Mouse (Mus musculus): ENCODE data around the gene Cdk2ap2.
"Not testable (repeated sequence)": the region's sequence is repeated elsewhere in the genome, so short reads cannot be mapped to it uniquely, and the experiment has no call there.

Cdk2ap2 gene

GRCm38 (mm10) chr19:4068242-4068641, 28.7 kb upstream of the Cdk2ap2 start:
- not testable (repeated sequence) for DNase-seq (ENCODE audit: low spot score)

- no peak for DNase-seq (ENCODE audit: low spot score)
Observed at GRCm38 (mm10) chr19:4068717-4069410, 28.1 kb upstream of the Cdk2ap2 start.

- no peak for DNase-seq (ENCODE audit: low spot score)
Observed at GRCm38 (mm10) chr19:4070311-4070710, 26.7 kb upstream of the Cdk2ap2 start.

- no peak for DNase-seq (ENCODE audit: low spot score)
Observed at GRCm38 (mm10) chr19:4070756-4071155, 26.2 kb upstream of the Cdk2ap2 start.

GRCm38 (mm10) chr19:4071406-4071805, 25.6 kb upstream of the Cdk2ap2 start:
- DNase-seq (ENCODE audit: low spot score): no peak

- DNase-seq (ENCODE audit: low spot score): no peak
Observed at GRCm38 (mm10) chr19:4072706-4073424, 24.1 kb upstream of the Cdk2ap2 start.

- no peak for DNase-seq (ENCODE audit: low spot score)
Observed at GRCm38 (mm10) chr19:4075531-4075930, 21.5 kb upstream of the Cdk2ap2 start.

- DNase-seq (ENCODE audit: low spot score): no peak
Observed at GRCm38 (mm10) chr19:4079594-4079993, 17.4 kb upstream of the Cdk2ap2 start.

- DNase-seq (ENCODE audit: low spot score): no peak
Observed at GRCm38 (mm10) chr19:4080511-4081009, 16.4 kb upstream of the Cdk2ap2 start.

GRCm38 (mm10) chr19:4081394-4081793, 15.6 kb upstream of the Cdk2ap2 start, which contains the start of gene Cabp2:
Gene Cabp2, plus strand, starts transcription at chr19:4081578.
- DNase-seq (ENCODE audit: low spot score): no peak

GRCm38 (mm10) chr19:4082219-4082965, 14.6 kb upstream of the Cdk2ap2 start:
- DNase-seq (ENCODE audit: low spot score): no peak

GRCm38 (mm10) chr19:4083316-4083715, 13.7 kb upstream of the Cdk2ap2 start:
- DNase-seq (ENCODE audit: low spot score): no peak

GRCm38 (mm10) chr19:4083826-4084225, 13.2 kb upstream of the Cdk2ap2 start:
- DNase-seq (ENCODE audit: low spot score): no peak

GRCm38 (mm10) chr19:4084984-4085383, 12.0 kb upstream of the Cdk2ap2 start:
- no peak for DNase-seq (ENCODE audit: low spot score)

GRCm38 (mm10) chr19:4086156-4086555, 10.8 kb upstream of the Cdk2ap2 start:
- DNase-seq (ENCODE audit: low spot score): no peak

- no peak for DNase-seq (ENCODE audit: low spot score)
Observed at GRCm38 (mm10) chr19:4087090-4087489, 9.9 kb upstream of the Cdk2ap2 start.

- no peak for DNase-seq (ENCODE audit: low spot score)
Observed at GRCm38 (mm10) chr19:4088146-4088545, 8.8 kb upstream of the Cdk2ap2 start.

- DNase-seq (ENCODE audit: low spot score): no peak
Observed at GRCm38 (mm10) chr19:4089128-4089527, 7.9 kb upstream of the Cdk2ap2 start.

GRCm38 (mm10) chr19:4090446-4090845, 6.5 kb upstream of the Cdk2ap2 start:
- no peak for DNase-seq (ENCODE audit: low spot score)

GRCm38 (mm10) chr19:4091383-4091782, 5.6 kb upstream of the Cdk2ap2 start:
- DNase-seq (ENCODE audit: low spot score): no peak

GRCm38 (mm10) chr19:4092750-4093149, 4.2 kb upstream of the Cdk2ap2 start:
- no peak for DNase-seq (ENCODE audit: low spot score)

GRCm38 (mm10) chr19:4093772-4094171, 3.2 kb upstream of the Cdk2ap2 start:
- no peak for DNase-seq (ENCODE audit: low spot score)

- no peak for DNase-seq (ENCODE audit: low spot score)
Observed at GRCm38 (mm10) chr19:4094348-4094747, 2.6 kb upstream of the Cdk2ap2 start.

Measured in embryo, embryonic 10 days (tissue).